Mouse (Mus musculus) G1E (cell line): ENCODE data around the gene Gm9964. TPM values are rescaled to one million over a fixed set of nuclear protein-coding genes. Genes with fewer than 3 reads are reported as not detected.

Experiments used
- ATAC-seq: 2 replicates; pipeline ENCODE4 v1.8.0; 2016; ENCODE audit warnings: mild to moderate bottlenecking; ENCODE audit not compliant: insufficient number of reproducible peaks, poor library complexity, low FRiP score, severe bottlenecking; ENCODE audit errors: extremely low read depth
- DNase-seq: peaks from one replicate; pipeline ENCODE4 v3.0.0; 2012; ENCODE audit warnings: low spot score
- H3K27me3 ChIP-seq: 2 replicates; pipeline ENCODE4 v1.6.1; 2012; ENCODE audit warnings: mild to moderate bottlenecking, low read length, inconsistent platforms; ENCODE audit not compliant: insufficient read depth
- H3K36me3 ChIP-seq: replicated peaks from 2 replicates; pipeline ENCODE3; 2012; ENCODE audit warnings: mild to moderate bottlenecking, inconsistent platforms
- H3K4me1 ChIP-seq: 2 replicates; pipeline ENCODE4 v1.6.1; 2012; ENCODE audit warnings: low read depth, low read length, inconsistent platforms, mixed read lengths; ENCODE audit not compliant: insufficient read depth
- H3K4me3 ChIP-seq: 2 replicates; pipeline ENCODE4 v1.5.1; 2012; ENCODE audit warnings: low read depth, mild to moderate bottlenecking, inconsistent platforms, low read length, moderate library complexity, mixed read lengths
- H3K9me3 ChIP-seq: replicated peaks from 2 replicates; pipeline ENCODE4 v1.6.1; 2012; ENCODE audit warnings: inconsistent platforms
- CTCF ChIP-seq: IDR thresholded peaks from 2 replicates; pipeline ENCODE4 v1.5.1; 2012; ENCODE audit warnings: low read depth, low read length, inconsistent platforms, mixed read lengths
- GATA1 ChIP-seq: IDR thresholded peaks from 2 replicates; pipeline ENCODE4 v1.6.1; 2012; ENCODE audit warnings: borderline replicate concordance, low read length, inconsistent platforms, mixed read lengths
- GATA2 ChIP-seq: IDR thresholded peaks from 2 replicates; pipeline ENCODE4 v1.6.1; 2012; ENCODE audit warnings: low read depth, low read length, inconsistent platforms, borderline replicate concordance
- POLR2AphosphoS5 ChIP-seq: IDR thresholded peaks from 2 replicates; pipeline ENCODE4 v1.6.1; 2012; ENCODE audit warnings: low read depth, low read length, inconsistent platforms; ENCODE audit not compliant: insufficient replicate concordance
- TAL1 ChIP-seq: conservative IDR thresholded peaks from 2 replicates; pipeline ENCODE4 v1.6.1; 2012; ENCODE audit warnings: low read depth, low read length, inconsistent platforms, mixed read lengths
- polyA plus RNA-seq: library from polyadenylated mRNA; stranded (reverse); fragments of >175 nt; gene quantifications from 2 replicates; pipeline ENCODE4 v1.2.3, GENCODE M21; 2012
- total RNA-seq, 2 experiments: library from RNA; stranded (forward) in 1 of 2; stranded (reverse) in 1 of 2; fragments of 200-1000 nt in 1 of 2; fragments of >200 nt in 1 of 2; fragmentation: Nextera tagmentation in 1 of 2; gene quantifications; 2 replicates each; pipeline ENCODE4 v1.2.3; 2014 to 2017

Gm9964 gene
- total and polyA plus RNA-seq, 3 experiments, result 0.16 TPM; not detected in 2

- Histone ChIP-seq H3K4me1 (peaks cover 24% of the 10 kb centered on the region), H3K36me3 (no peaks in the 10 kb centered on the region), H3K9me3 (peaks cover 5% of the 10 kb centered on the region), H3K27me3 (peaks cover 45% of the 10 kb centered on the region), H3K4me3 (no peak overlapping the region)
- TF ChIP-seq TAL1, result no peak
- TF ChIP-seq CTCF, result no peak
- no peak for TF ChIP-seq POLR2AphosphoS5
- no peak for TF ChIP-seq GATA2
- no peak for TF ChIP-seq GATA1
- no peak for DNase-seq
- ATAC-seq, result no peak
Observed at GRCm38 (mm10) chr11:79335077-79335476, 38.4 kb upstream of the Gm9964 start.

- no peak for TF ChIP-seq GATA1
- TF ChIP-seq TAL1, result no peak
- TF ChIP-seq GATA2, result no peak
- TF ChIP-seq CTCF, result no peak
- no peak for TF ChIP-seq POLR2AphosphoS5
- H3K9me3 ChIP-seq, result no peaks in the 10 kb centered on the region
- peaks cover 35% of the 10 kb centered on the region for H3K27me3 ChIP-seq
- ATAC-seq (no peak), DNase-seq (no peak)
- no peak overlapping the region for H3K4me3 ChIP-seq
- H3K4me1 ChIP-seq, result peaks cover 15% of the 10 kb centered on the region
- no peaks in the 10 kb centered on the region for H3K36me3 ChIP-seq
Observed at GRCm38 (mm10) chr11:79329585-79329984, 32.9 kb upstream of the Gm9964 start.

GRCm38 (mm10) chr11:79328060-79328459, 31.4 kb upstream of the Gm9964 start:
- Histone ChIP-seq H3K4me3 (no peak overlapping the region), H3K27me3 (peaks cover 30% of the 10 kb centered on the region), H3K9me3 (no peaks in the 10 kb centered on the region), H3K36me3 (no peaks in the 10 kb centered on the region), H3K4me1 (peaks cover 15% of the 10 kb centered on the region)
- no peak for TF ChIP-seq GATA1
- DNase-seq, result no peak
- ATAC-seq, result no peak

- TF ChIP-seq POLR2AphosphoS5, result no peak
- no peak for TF ChIP-seq GATA2
- no peak for TF ChIP-seq TAL1
- no peak for TF ChIP-seq CTCF
- TF ChIP-seq GATA1, result no peak
- DNase-seq, result no peak
- Histone ChIP-seq H3K4me1 (peaks cover 7% of the 10 kb centered on the region), H3K9me3 (no peaks in the 10 kb centered on the region), H3K36me3 (no peaks in the 10 kb centered on the region), H3K27me3 (peaks cover 24% of the 10 kb centered on the region), H3K4me3 (no peak overlapping the region)
- no peak for ATAC-seq
Observed at GRCm38 (mm10) chr11:79327106-79327505, 30.4 kb upstream of the Gm9964 start.

DNA sequence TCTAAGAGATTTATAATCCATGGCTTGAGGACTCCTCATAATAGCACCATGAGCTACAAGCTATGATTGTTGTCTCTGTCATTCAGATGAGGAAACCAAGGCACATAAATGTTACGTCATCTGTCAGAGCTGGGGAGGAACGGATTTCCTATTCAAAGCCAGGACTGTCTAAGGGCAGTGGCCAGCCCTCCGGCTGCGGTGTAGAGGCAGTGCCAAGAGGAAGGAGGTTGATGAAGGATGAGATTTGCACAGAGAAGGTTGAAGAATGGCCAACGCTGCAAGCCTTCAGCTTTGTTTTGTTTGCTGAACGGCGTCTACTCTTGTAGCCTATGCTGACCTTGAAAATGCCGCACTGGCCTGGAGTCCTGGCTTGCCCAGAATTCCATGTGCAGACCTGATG, 29.0 kb upstream of the Gm9964 start:
- TF ChIP-seq POLR2AphosphoS5 (no peak), GATA2 (no peak), GATA1 (no peak), TAL1 (no peak), CTCF (no peak)
- ATAC-seq, result no peak
- Histone ChIP-seq H3K36me3 (no peaks in the 10 kb centered on the region), H3K4me1 (peaks cover 7% of the 10 kb centered on the region), H3K9me3 (no peaks in the 10 kb centered on the region), H3K4me3 (no peak overlapping the region), H3K27me3 (peaks cover 23% of the 10 kb centered on the region)
- DNase-seq, result no peak

GRCm38 (mm10) chr11:79323985-79324685, 27.4 kb upstream of the Gm9964 start:
- no peak for DNase-seq
- peaks cover 31% of the 10 kb centered on the region for H3K27me3 ChIP-seq
- TF ChIP-seq POLR2AphosphoS5 (no peak), GATA2 (no peak), TAL1 (no peak), GATA1 (no peak), CTCF (no peak)

DNA sequence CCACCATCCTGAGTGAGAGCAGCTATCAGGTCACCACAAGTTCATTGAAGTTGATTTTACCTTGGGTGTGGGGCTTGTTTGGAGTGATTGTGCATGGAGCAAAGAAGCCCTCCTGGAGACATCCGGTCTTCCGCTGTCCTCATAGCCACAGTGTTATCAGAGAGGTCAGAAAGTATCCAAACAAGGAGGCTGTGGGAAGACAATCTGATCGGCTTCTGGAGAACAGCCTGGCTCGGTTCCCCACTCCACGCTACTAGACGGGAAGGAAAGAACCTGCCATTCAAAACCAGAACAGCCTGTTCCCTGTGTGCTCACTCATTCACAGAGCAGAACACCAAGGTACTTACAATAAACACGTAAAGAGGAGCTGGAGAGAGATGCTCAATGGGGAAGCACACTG, 23.1 kb upstream of the Gm9964 start:
- DNase-seq, result no peak
- Histone ChIP-seq H3K9me3 (no peaks in the 10 kb centered on the region), H3K36me3 (no peaks in the 10 kb centered on the region), H3K4me1 (no peaks in the 10 kb centered on the region; the same call in 1 of the 2 replicates), H3K27me3 (peaks cover 66% of the 10 kb centered on the region), H3K4me3 (no peak overlapping the region)
- TF ChIP-seq GATA1 (no peak), CTCF (no peak), POLR2AphosphoS5 (no peak), TAL1 (no peak), GATA2 (no peak)
- no peak for ATAC-seq

More at GRCm38 (mm10) chr11:79323985-79324685, 27.4 kb upstream of the Gm9964 start:
- H3K36me3 ChIP-seq, result no peaks in the 10 kb centered on the region
- ATAC-seq, result no peak
- H3K4me3 ChIP-seq, result no peak overlapping the region
- peaks cover 7% of the 10 kb centered on the region for H3K4me1 ChIP-seq
- H3K9me3 ChIP-seq, result no peaks in the 10 kb centered on the region
